Mouse (Mus musculus) 416B (cell line): Measurements from ENCODE around the gene Cyp2c23.
A peak's percentile ranks its signal among the peaks of the same experiment; 100 is the strongest.

Source experiments
- DNase-seq: peaks from one replicate; pipeline ENCODE4 v3.0.0; 2011; ENCODE audit warnings: low read depth

The Cyp2c23 gene

DNA sequence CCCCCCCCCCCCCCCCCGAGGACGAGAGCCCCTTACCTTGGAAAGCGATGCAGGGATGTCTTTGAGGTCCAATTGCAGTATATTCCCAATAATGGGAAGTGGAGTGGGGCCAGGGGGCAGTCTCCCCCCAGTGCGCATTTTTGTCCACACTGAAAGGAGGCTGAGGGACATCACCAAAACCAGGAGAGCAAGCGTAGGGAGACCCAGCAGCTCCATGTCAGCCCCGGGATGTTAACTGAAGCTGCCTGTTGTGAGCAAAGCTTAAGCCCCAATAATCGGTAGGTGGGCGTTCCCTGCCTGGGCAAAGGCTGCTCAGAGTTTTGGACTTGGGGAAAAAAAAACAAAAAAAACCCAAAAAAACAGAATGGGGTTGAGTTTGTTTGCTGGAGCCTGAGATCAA lies at the start of gene Cyp2c23:
TSS of gene Cyp2c23 (minus strand) at position 237 of the 400 bp plus-strand sequence.
- DNase-seq = no peak

DNA sequence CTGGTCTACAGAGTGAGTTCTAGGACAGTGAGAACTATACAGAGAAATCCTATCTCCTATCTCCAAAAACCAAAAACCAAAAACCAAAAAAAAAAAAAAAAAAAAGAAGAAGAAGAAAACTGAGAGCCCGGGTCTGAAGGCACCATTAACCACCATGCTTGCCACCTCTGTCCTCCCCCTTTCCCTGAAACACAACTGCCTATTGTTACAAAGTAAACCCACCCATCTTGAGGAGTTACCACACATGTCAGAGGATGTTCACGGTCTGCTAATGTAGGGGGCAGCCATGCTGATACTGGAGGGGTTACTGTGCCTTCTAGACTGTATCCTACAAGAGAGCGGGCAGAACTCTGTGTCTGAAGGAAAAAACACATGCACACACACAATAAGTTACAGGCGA lies 48.0 kb upstream of the Cyp2c23 start:
- no peak for DNase-seq

DNA sequence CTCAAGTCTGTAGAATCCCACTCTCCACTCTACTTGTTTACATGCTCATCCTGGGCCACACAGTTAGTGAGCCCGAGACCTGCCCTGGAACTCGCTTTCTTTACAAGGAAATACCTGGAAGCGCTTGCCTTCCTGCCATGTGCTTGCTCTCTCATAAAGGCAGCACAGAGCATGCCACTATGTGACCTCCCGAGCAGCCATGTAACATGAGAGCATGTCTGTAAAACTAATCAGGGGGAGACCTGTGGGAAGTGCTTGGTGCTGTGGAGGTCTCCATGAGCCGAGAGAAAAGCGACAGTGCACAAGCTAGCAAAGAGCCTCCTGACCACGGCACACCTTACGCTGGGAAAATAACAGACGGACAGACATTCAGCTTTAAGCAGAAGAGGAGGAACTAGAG lies 47.4 kb upstream of the Cyp2c23 start:
- DNase-seq = no peak

DNA sequence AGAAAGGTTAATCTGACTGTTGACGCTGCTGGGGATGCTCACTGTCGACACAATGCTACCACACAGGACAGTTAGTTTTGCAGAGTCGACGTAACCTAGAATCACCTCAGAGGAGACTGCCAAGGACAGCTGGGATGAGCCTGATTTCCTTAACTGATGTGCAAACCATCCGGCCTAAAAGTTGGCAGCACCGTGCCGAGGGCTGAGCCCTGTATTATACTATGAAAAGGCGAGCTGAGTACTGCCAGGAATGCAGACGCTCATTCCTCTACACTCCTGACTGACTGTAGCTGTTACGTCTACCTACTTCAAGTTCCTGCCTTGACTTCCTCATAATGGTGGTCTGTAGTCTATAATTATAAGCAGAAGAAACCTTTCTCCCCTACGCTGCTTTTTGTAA lies 46.0 kb upstream of the Cyp2c23 start:
- no peak for DNase-seq

DNA sequence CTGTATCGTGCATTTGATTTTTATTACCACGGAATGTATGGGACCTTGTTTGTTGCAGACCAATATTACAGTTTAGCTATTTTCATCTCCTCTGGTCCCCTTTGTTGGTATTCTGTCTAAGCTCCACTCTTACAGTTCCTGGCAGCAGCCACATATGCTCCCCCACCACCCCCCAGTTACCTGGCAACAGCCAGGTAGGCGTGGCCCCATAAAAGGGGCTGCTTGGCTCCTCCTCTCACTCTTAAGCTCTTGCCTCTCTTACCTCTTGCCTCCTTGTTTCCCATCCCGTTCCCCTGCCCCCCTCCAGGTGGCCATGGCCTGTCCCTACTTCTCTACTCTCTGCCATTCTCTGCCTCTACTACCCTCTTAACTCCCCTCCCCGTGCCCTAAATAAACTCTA lies 42.2 kb upstream of the Cyp2c23 start:
- no peak for DNase-seq

DNA sequence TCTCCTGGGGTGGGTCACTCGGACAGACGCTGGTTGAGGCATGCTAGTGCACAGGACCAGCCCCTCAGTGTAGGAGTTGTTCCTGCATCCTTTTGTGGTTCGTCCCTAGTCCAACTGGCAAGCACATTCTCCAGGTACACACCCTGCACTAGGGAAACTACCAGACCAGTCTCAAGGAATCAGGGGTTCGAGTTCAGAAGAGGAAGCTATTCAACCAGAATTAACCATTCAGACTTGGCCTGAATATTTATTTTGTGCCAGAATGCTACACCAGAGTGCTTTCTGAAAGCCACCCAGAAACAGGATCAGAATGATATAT lies 40.9 kb upstream of the Cyp2c23 start:
- DNase-seq = no peak

DNA sequence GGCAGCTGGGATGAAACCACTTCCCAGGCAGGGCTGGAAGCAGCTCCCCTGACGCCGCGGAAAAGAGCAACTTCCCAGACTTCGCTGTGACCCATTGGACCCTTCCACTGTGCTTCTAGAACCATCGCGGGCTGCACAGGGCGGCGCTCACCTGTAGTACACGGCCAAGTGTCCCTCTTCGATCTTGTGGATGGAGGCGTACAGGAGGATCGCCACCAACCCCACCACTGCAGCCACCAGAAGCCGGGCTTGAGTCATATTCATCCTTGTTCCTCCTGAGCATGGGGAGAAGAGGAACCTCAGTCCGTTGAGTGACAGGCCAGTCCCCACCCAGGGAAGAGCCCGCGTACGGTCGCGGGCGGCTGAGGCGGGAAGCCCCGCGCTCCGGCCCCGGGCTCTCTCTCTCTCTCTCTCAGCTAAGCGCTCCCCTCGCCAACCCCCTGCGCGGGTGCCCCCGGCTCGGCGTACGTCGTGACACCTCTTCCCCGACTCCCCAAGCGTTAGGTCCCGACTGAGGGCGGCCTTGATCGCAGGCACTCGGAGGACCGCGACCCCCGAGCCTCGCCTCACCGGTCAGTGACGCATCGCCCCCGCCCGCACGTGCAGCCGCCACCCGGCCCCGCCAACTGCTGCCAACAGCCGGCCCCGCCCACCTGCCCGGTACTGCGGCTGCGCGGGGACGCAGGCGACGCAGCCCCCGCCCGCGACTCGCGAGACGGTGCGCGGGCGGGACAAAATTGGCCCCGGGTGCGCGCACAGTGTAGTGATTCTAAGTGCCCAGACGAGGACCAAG lies 40.3 kb upstream of the Cyp2c23 start, which contains the start of gene Erlin1:
TSS of gene Erlin1 (minus strand) at position 665 of the 793 bp plus-strand sequence.
- DNase-seq = peak; percentile 81

DNA sequence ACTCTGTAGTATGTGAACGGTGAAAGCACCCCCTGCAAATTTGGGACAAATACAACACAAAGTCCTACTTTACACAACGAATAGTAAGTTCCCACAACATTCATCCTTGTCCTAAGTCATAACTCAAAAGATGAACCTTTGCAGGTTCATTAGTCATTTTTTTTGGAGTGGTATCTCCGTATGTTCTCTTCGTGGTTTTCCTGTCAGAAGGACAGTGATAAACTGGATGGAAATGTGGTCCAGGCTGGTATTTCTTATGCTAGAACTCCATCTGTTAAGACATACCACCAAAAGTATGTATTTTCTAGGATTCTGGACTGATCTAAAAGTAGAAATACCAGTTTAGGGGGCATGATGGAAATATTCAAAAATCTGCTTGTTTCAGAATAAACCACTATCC lies 39.2 kb upstream of the Cyp2c23 start:
- peak; percentile 39 for DNase-seq

DNA sequence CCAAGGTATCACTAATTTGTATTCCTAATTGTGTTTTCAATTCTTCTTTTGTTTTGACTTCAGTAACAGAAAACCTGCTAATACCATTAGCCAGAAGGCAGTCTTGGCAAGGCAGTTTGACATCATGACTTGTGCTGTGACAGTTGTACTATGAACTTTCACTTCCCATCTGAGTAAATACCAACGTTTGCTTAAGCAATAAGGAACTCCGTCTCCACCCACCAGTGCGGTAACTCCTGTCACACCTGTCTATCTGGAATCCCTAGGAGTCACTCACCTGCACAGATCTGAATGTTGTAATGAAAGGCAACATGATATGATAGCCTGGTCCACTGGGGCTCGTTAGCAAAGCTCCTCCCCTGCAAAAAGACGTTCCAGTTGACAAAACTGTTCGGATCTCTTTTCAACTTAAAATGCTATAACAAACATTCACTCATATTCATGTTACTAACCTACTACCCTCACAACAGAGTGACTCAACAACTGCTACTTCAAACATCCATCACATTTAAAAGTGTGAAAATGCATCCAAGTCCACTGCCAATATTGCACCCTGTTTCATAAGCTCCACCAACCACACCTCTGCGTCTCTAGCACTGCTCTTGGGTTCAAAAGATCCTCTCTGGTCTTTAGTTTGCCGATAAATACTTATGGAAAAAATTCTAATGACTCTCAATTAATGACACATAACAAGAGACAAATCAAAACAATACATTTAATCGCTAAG lies 38.5 kb upstream of the Cyp2c23 start:
- peak; percentile 21 for DNase-seq

DNA sequence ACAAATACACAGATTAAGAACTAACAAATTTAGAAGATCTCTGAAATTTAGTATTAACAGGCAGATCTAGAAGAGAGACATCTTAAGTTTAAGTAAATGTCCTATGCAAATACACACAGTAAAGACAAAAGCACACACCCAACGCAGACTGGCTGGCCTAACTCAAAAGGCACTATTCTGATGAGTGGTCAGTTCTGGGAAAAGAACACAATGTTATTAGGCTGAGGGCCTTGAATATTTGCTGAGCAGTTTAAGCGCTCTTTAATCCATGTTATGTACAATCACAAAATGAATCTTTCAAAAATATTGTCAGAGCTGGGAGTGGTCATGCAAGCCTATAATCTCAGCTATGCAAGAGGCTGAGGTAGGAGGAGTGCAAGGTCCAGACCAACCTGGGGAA lies 35.7 kb upstream of the Cyp2c23 start:
- DNase-seq = no peak

DNA sequence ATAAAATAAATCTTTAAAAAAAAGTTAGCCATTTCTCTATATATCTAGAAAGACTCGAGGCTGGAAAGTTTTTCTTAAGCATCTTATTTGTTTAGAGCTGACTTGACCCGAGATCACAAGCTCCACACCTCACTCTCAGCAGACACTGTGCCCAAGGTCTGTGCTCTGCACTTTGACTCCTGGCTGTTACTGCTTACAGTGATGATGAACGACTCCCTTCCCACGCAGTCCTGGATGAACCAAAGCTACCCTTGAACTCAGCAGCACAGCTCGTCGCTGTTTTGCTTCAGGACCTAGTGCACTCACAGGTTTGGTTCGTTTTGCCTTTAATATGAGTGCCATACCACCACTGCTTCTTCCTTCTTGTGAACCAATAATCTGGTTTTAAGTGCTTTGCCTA lies 34.8 kb upstream of the Cyp2c23 start:
- no peak for DNase-seq

DNA sequence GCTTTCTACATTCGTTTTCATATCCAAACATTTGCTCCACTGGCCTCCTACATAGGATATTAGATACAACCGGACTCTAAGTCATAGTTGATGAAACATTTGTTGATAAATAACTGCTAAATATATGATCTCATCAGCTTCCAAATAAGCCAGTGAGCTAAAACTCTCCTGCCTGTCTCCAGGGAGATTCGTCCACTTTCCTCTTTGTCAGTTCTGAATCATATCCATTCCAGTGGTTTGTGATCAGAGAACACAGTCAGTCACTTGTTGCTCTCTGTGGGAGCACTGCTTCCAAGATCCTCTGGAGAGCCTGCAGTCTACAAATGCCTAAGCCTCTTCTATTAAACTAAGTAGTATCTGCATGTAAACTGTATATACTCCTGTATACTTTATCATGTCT lies 31.2 kb upstream of the Cyp2c23 start:
- no peak for DNase-seq

DNA sequence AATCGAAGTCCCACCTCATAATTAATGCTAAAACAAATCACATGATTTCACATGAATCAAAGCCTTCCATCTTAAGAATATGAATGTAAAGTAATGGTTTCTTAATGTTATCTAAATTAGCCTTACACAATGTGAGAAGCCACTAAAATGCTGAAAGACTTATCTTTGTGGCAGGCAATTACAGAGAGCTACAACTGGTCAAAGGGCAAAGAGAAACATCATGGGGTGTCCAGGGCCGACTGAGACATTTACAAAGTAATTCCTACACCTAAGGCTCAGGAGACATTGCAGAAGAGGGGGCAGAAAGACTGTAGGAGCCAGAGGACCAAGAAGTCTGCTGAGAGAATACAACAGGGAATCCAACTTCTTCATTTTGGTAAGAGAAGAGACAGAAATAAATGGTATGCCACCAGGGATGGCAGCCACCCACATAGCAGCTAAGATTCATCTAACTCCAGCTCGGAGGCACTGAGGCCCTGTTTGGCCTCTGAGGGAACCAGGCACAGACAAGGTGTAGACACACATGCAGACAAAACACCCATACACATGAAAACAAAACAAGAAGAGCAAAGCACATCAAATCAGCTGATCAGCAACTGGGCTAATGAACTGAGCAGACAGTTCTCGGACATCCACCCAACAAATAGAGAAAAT lies 26.3 kb upstream of the Cyp2c23 start:
- DNase-seq = no peak

DNA sequence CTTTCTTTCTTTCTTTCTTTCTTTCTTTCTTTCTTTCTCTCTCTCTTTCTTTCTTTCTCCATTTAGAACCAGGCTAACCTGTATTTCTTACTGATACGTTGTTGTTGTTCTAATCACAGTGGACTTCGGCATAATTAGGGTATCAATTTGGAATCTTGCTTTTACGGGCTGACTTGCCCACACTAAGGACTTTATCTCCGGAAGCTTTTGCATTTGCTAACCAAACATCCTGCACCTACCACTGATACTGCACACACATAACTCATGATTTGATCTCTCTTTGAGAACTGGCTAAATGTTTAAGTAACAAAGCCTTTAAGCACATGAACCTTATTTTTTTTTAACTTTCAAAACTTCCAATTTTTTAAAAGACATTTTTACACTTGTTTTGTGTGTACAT lies 21.4 kb upstream of the Cyp2c23 start:
- no peak for DNase-seq

DNA sequence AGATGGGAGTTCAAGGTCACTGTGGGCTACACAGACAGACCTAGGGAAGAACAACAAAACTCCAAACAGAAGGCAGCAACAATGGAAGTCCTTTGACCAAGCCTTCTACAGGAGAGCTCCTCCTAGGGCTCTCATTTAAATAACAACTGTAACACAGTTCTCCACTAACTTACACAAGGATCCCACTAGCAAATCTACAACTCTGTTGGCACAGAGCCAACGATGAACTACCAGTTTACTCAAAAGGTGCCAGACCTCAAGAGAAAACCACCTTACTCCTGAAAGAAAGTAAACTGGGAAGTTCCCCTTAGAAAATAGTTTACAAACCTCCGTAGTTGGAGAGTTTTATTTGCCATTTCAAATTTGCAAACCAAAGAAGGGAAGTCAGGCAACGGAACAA lies 20.3 kb upstream of the Cyp2c23 start:
- peak; percentile 32 for DNase-seq

DNA sequence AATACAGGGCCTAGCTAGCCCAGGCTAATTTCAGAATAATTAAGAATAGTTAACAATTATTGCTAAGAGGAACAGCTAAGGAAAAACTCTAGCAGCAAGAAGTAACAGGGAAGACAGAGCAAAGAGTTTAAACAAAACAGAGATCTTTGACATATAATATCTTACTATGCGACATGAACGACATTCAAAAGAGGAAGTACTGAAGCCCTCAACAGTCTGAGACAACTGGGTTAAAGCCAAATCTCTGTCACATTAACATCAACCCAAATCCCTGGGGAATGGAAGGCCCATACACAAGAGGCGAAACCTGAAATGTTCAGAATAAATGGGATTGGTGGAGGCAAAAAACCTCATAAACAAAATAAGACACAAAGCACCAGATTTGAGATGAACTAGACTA lies 16.8 kb upstream of the Cyp2c23 start:
- DNase-seq = peak; percentile 21

DNA sequence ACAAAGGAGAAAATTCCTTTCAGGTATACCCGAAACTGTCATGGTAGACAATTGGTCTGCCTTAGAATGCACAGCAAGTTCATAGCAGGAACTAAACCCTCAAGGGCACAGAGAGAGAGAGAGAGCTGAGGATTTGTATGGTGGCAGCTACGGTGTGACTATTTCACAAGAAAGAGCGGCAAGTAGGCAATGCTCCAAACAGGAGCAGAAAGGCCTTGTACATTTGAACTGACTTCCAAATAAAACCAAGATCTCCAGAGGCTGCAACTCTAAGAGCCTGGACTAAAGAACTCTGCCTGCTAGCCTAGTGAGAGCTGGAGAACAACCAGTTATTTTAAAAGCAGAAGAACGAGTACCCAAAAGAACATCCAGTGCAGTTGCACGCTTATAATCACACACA lies 13.1 kb upstream of the Cyp2c23 start:
- no peak for DNase-seq

DNA sequence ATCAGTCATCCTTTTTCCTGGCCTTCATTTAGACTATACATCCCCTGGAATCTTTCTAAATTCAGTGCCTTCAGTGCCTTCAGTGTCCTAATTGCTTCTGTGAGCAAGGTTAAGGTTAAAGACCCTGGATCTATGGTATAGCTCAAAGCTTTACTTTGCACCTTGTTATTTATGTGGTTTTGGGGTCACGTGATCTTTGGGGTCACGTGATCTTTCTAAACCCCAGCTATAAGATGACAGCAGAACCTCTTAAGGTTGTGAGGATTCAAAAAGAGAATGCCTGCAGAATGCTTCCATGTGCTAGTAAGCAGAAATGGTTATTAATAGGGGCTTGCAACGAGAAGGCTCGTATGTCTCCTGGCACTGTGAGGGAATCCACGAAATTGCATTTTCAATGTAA lies 4.4 kb upstream of the Cyp2c23 start:
- DNase-seq = no peak

DNA sequence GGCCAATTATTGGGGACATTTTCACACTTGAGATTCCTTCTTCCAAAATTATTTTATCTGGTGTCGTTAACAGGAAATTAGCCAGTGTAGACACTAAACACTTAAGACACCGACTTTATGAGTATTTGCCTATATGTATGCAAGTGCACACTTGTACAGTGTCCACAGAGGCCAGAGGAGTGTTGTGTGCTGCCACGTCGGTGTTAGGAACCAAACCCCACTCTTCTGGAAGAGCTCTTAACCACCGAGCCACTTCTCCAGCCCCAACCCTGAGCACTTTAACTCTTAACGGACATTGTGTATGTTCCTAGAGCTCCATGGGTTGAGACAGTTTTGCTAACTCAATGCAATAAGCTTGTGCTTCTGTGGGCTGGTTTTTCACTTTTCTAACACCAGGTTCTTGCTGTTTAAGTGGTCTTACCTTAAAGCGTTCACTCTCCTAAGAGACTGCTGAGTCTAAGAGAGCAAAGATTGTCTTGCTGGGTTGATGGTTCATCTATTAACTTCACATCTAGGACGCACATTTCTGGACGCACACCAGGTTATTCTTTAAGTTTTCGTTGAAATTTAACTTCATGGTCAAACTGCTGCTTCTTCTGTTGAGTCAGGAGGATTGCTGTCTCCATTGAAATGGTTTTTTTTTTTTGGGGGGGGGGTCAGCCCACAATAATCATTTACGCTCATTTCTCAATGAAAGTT lies 3.2 kb upstream of the Cyp2c23 start:
- DNase-seq = no peak

DNA sequence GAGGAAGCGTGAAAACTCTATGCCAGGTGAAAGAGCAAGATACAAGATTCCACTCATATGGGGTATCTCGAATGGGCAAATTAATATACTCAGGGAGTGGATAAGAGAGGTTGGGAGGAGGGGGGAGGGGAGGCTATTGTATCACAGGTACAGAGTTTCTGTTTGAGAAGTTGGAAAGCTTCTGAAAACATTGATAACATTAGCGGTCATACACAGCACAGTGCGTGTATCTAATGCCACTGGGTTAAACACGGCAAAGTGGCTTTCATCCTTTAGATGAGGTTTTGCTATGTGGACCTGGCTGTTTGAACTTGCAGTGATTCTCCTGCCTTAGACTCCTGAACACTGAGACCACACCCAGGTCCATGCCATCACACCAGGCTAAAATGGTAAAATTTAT lies 1.0 kb upstream of the Cyp2c23 start:
- DNase-seq = no peak

DNA sequence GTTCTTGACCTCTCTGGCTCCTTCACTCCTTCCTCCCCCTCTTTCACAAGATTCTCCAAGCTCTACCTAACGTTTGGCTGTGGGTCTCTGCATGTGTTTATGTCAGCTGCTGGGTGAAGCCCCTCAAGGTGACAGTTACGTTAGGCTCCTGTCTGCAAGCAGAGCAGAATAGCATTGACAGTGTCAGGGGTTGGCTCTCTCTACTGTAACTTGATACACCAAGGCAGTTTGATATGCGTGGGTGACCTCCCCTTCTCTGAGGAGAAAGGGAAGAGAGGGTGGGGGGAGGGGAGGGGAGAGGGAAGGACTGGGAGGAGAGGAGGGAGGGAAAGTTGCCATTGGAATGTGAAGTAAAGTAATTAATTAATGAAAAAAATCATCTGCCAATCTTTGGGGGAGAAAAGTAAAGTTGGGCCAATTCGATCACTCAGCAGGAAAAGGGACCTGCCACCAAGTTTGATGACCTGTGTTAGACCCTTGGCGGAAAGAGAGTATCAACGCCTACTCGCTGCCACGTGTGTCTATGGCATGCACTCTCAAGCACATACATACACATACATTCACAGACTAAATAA lies 2.0 kb downstream of the Cyp2c23 start:
- no peak for DNase-seq

DNA sequence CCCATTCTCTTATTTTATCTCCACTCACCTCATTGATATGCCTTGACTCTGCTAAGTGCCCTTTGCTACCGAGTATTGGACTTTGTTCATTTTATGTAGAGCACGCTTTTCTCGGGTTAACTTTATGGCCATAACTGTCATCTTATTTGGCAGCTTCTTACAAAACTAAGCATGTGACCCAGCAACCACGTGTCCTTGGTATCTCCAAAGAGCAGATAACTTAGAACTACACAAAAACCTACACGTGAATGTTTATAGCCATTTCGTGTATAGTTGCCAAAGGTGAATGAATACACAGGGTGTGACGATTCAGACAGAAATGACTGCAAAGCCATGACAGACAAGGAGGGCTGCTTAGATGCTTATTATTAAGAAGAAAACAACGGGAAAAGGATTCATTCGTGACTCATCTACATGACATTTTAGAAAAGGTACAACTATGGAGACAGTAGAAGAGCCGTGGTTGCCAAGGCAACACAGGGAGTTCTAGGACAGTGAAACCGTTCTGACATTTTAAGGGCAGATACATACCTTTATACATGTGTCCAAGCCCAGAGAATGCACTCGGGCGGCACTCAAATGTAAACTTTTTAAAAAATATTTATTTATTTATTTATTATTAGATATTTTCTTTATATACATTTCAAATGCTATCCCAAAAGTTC lies 4.0 kb downstream of the Cyp2c23 start:
- no peak for DNase-seq
